Mouse (Mus musculus) frontal cortex, postnatal 10 days (tissue): ENCODE measurements around the gene Arhgap15.

Experiments used
- DNase-seq, 2 experiments: peaks; one replicate each; pipeline ENCODE4 v3.0.0; 2022; ENCODE audit warnings: low spot score in 2 of 2, mixed read lengths in 1 of 2

The Arhgap15 gene

GRCm38 (mm10) chr2:44304971-44305808, 556.6 kb downstream of the Arhgap15 start:
- no peak for DNase-seq

- no peak for DNase-seq
Measured at GRCm38 (mm10) chr2:44306137-44306536, 557.5 kb downstream of the Arhgap15 start.

GRCm38 (mm10) chr2:44309124-44309523, 560.5 kb downstream of the Arhgap15 start:
- DNase-seq: no peak

GRCm38 (mm10) chr2:44309556-44309955, 560.9 kb downstream of the Arhgap15 start:
- no peak for DNase-seq

GRCm38 (mm10) chr2:44310095-44310748, 561.6 kb downstream of the Arhgap15 start:
- no peak for DNase-seq

- DNase-seq: no peak
Measured at GRCm38 (mm10) chr2:44311216-44311615, 562.6 kb downstream of the Arhgap15 start.

- no peak for DNase-seq
Measured at GRCm38 (mm10) chr2:44313573-44313972, 564.9 kb downstream of the Arhgap15 start.

GRCm38 (mm10) chr2:44318436-44318835, 569.8 kb downstream of the Arhgap15 start:
- no peak for DNase-seq

- no peak for DNase-seq
Measured at GRCm38 (mm10) chr2:44319479-44319878, 570.9 kb downstream of the Arhgap15 start.

GRCm38 (mm10) chr2:44323813-44324212, 575.2 kb downstream of the Arhgap15 start:
- no peak for DNase-seq

- DNase-seq: no peak
Measured at GRCm38 (mm10) chr2:44333295-44333694, 584.7 kb downstream of the Arhgap15 start.

- DNase-seq: no peak
Measured at GRCm38 (mm10) chr2:44334006-44334405, 585.4 kb downstream of the Arhgap15 start.

- DNase-seq: no peak
Measured at GRCm38 (mm10) chr2:44334517-44334916, 585.9 kb downstream of the Arhgap15 start.

GRCm38 (mm10) chr2:44336720-44337354, 588.2 kb downstream of the Arhgap15 start:
- DNase-seq: no peak

GRCm38 (mm10) chr2:44338467-44338866, 589.8 kb downstream of the Arhgap15 start:
- no peak for DNase-seq

- DNase-seq: no peak
Measured at GRCm38 (mm10) chr2:44341091-44341571, 592.5 kb downstream of the Arhgap15 start.

GRCm38 (mm10) chr2:44344861-44345260, 596.2 kb downstream of the Arhgap15 start:
- DNase-seq: no peak

- no peak for DNase-seq
Measured at GRCm38 (mm10) chr2:44345325-44345945, 596.8 kb downstream of the Arhgap15 start.

- no peak for DNase-seq
Measured at GRCm38 (mm10) chr2:44346184-44346583, 597.6 kb downstream of the Arhgap15 start.

- no peak for DNase-seq
Measured at GRCm38 (mm10) chr2:44347781-44348180, 599.2 kb downstream of the Arhgap15 start.

- no peak for DNase-seq
Measured at GRCm38 (mm10) chr2:44349101-44349500, 600.5 kb downstream of the Arhgap15 start.

GRCm38 (mm10) chr2:44352885-44353284, 604.3 kb downstream of the Arhgap15 start:
- DNase-seq: no peak
